Mouse (Mus musculus) hindbrain, embryonic 14.5 days (tissue): ENCODE measurements at regions not wholly inside any gene's neighbourhood (a gene's known extent, or its start where the extent isn't known, plus 50 kb on each side); places are given as distances from the start of the nearest gene placed in this dataset.

Experiments used
- ATAC-seq: fragments of 200-750 bp; cut with Nextera tagmentation; 2 replicates; pipeline ENCODE4 v1.8.0; 2017; ENCODE audit warnings: moderate number of reproducible peaks, mild to moderate bottlenecking, moderate TSS enrichment, moderate library complexity; ENCODE audit not compliant: low FRiP score
- DNase-seq: peaks from one replicate; pipeline ENCODE4 v3.0.0-alpha.2; 2015; ENCODE audit warnings: low spot score
- H3K27ac ChIP-seq: fragments of 300-500 bp; sonication (generic); 2 replicates; pipeline ENCODE4 v1.5.1; 2014; ENCODE audit warnings: mild to moderate bottlenecking, moderate library complexity
- H3K27me3 ChIP-seq: fragments of 300-500 bp; sonication (generic); 2 replicates; pipeline ENCODE4 v1.6.1; 2014; ENCODE audit warnings: mild to moderate bottlenecking, low read length, mixed read lengths; ENCODE audit not compliant: control insufficient read depth, insufficient read depth
- H3K36me3 ChIP-seq: fragments of 300-500 bp; sonication (generic); replicated peaks from 2 replicates; pipeline ENCODE4 v1.6.1; 2014; ENCODE audit not compliant: control insufficient read depth, insufficient read depth
- H3K4me1 ChIP-seq: fragments of 300-500 bp; sonication (generic); replicated peaks from 2 replicates; pipeline ENCODE4 v1.6.1; 2014; ENCODE audit warnings: antibody characterized with exemption, low read length, mixed read lengths; ENCODE audit not compliant: control insufficient read depth, insufficient read depth
- H3K4me2 ChIP-seq: fragments of 300-500 bp; sonication (generic); replicated peaks from 2 replicates; pipeline ENCODE4 v1.6.1; 2014; ENCODE audit warnings: mild to moderate bottlenecking, moderate library complexity
- H3K4me3 ChIP-seq: fragments of 300-500 bp; sonication (generic); replicated peaks from 2 replicates; pipeline ENCODE4 v1.5.1; 2014; ENCODE audit warnings: mild to moderate bottlenecking, low read length
- H3K9ac ChIP-seq: fragments of 300-500 bp; sonication (generic); 2 replicates; pipeline ENCODE4 v1.6.1; 2014
- H3K9me3 ChIP-seq: fragments of 300-500 bp; sonication (generic); 2 replicates; pipeline ENCODE4 v1.6.1; 2016; ENCODE audit warnings: low read length; ENCODE audit not compliant: control insufficient read depth
- WGBS: fragments of 180-500 bp; shearing (Covaris S2); extraction: QIAGEN DNeasy Blood & Tissue Kit; methylation state at CpG from one replicate; pipeline ENCODE4 v1.1.7; 2014; 5-methylcytosine and 5-hydroxymethylcytosine counted together

GRCm38 (mm10) chr8:10882381-10882780, 125.9 kb downstream of the Irs2 start:
- no peaks in the 10 kb centered on the region for H3K27me3 ChIP-seq
- 0 out of 2 replicates have a peak, but pooled peaks cover 7% of the 10 kb centered on the region for H3K4me1 ChIP-seq
- no peak overlapping the region for H3K9ac ChIP-seq
- WGBS = 62% methylated on average over 5 of the region's 5 CpGs
- ATAC-seq (no peak), DNase-seq (no peak)
- H3K4me2 ChIP-seq = no peak overlapping the region
- H3K36me3 ChIP-seq = no peaks in the 10 kb centered on the region
- H3K27ac ChIP-seq = no peak overlapping the region
- H3K9me3 ChIP-seq = no peaks in the 10 kb centered on the region
- H3K4me3 ChIP-seq = no peak overlapping the region

GRCm38 (mm10) chr8:10879883-10880282, 128.4 kb downstream of the Irs2 start:
- Histone ChIP-seq H3K4me3 (no peak overlapping the region), H3K4me1 (peaks cover 7% of the 10 kb centered on the region; the same call in 1 of the 2 replicates), H3K9ac (no peak overlapping the region), H3K36me3 (no peaks in the 10 kb centered on the region), H3K27ac (no peak overlapping the region), H3K27me3 (0 out of 2 replicates have a peak, but pooled peaks cover 3% of the 10 kb centered on the region), H3K4me2 (no peak overlapping the region), H3K9me3 (no peaks in the 10 kb centered on the region)
- DNase-seq (no peak), ATAC-seq (no peak)
- WGBS = 36% methylated on average over 6 of the region's 6 CpGs

- Histone ChIP-seq H3K27ac (no peak overlapping the region), H3K4me3 (no peak overlapping the region), H3K9me3 (no peaks in the 10 kb centered on the region), H3K4me2 (no peak overlapping the region), H3K27me3 (0 out of 2 replicates have a peak, but pooled peaks cover 3% of the 10 kb centered on the region), H3K9ac (no peak overlapping the region), H3K4me1 (peaks cover 7% of the 10 kb centered on the region; the same call in 1 of the 2 replicates), H3K36me3 (no peaks in the 10 kb centered on the region)
- 82% methylated on average over 10 of the region's 10 CpGs for WGBS
- no peak for ATAC-seq
- no peak for DNase-seq
These were observed 129.0 kb downstream of the Irs2 start for GRCm38 (mm10) chr8:10879049-10879847.

DNA sequence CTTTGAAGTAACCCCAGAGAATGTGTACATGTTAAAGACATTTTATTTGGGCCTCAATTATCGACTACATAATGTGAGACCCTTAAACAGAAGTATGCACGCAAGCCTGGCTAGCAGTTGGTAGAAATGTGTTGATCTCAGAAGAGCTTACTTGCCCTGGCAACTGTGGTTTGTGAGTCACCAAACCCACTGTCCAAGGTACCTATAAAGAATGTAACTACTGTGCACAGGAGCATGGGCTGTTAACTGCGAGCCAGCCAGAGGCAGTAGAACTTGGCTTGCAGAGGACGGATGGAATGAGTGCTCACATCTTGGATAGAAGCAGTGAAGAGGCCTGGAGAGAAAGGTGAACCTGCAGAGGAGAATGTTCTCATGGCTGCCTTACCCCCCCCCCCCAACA, 129.9 kb downstream of the Irs2 start:
- no peak for DNase-seq
- Histone ChIP-seq H3K9me3 (no peaks in the 10 kb centered on the region), H3K4me1 (peaks cover 7% of the 10 kb centered on the region; the same call in 1 of the 2 replicates), H3K36me3 (no peaks in the 10 kb centered on the region), H3K9ac (no peak overlapping the region), H3K4me2 (no peak overlapping the region), H3K4me3 (no peak overlapping the region), H3K27ac (no peak overlapping the region), H3K27me3 (0 out of 2 replicates have a peak, but pooled peaks cover 3% of the 10 kb centered on the region)
- 94% methylated on average over 4 of the region's 4 CpGs for WGBS
- ATAC-seq = no peak

DNA sequence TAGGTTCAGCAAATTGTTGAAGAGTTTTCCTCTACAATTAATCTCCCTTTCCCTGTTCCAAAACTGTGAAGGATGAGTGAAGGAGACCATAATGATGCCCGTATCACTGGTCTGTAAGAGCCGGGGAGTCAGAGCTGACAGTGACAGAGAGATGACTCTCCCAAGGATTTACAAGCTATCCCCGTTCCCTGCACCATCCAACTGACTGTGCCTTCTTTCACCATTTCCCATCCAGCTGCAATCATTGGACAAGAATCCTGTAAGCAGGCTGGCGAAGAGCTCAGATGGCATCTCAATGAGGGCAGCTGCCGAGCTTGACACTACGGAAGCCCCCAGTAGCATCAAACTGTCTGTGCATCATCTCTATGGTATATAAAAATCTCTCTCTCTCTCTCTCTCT, 133.1 kb downstream of the Irs2 start:
- Histone ChIP-seq H3K27ac (no peak overlapping the region), H3K27me3 (0 out of 2 replicates have a peak, but pooled peaks cover 3% of the 10 kb centered on the region), H3K4me1 (peaks cover 13% of the 10 kb centered on the region; the same call in 1 of the 2 replicates), H3K9ac (no peak overlapping the region), H3K4me3 (no peak overlapping the region), H3K9me3 (no peaks in the 10 kb centered on the region), H3K4me2 (no peak overlapping the region), H3K36me3 (no peaks in the 10 kb centered on the region)
- ATAC-seq = no peak
- no peak for DNase-seq
- WGBS = 49% methylated on average over 6 of the region's 6 CpGs

- Histone ChIP-seq H3K36me3 (no peaks in the 10 kb centered on the region), H3K9ac (no peak overlapping the region), H3K27ac (0 out of 2 replicates have a peak overlapping the region, but pooled peaks have one; percentile 21), H3K4me1 (peaks cover 12% of the 10 kb centered on the region; the same call in 1 of the 2 replicates), H3K4me2 (no peak overlapping the region), H3K9me3 (no peaks in the 10 kb centered on the region), H3K27me3 (0 out of 2 replicates have a peak, but pooled peaks cover 3% of the 10 kb centered on the region), H3K4me3 (no peak overlapping the region)
- DNase-seq (no peak), ATAC-seq (no peak)
- 47% methylated on average over 7 of the region's 7 CpGs for WGBS
These were observed 136.8 kb downstream of the Irs2 start for GRCm38 (mm10) chr8:10871451-10871850.

DNA sequence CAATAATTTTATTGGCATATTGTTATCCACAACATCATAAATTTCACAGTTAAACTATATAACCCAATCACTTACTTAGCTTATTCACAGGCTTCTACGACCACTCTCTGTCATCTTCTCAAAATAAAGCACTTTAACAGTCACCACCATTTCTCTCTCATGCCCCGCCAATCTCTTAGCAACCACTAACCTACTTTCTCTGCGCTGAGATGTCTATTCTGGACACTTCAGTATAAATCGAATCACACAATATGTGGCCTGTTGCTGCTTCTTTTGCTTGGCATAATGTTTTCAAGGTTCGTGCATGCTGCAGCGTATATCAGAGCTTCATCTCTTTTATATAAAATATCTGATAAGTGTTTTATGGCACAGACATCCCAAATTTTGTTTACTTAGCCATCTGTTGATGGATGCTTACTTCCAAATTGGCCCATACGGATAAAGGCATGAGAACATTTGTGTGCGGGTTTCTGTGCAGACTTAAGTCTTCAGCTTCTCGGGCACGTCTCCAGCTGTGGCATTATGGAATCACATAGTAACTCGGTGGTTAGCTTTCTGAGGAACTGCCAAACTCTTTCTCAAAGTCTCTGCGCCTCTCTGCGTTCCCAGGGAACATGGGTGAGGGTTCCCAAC, 137.7 kb downstream of the Irs2 start:
- WGBS = 65% methylated on average over 13 of the region's 13 CpGs
- Histone ChIP-seq H3K4me3 (no peak overlapping the region), H3K4me1 (peaks cover 17% of the 10 kb centered on the region; the same call in 1 of the 2 replicates), H3K36me3 (no peaks in the 10 kb centered on the region), H3K27me3 (0 out of 2 replicates have a peak, but pooled peaks cover 3% of the 10 kb centered on the region), H3K9me3 (no peaks in the 10 kb centered on the region), H3K9ac (no peak overlapping the region), H3K4me2 (no peak overlapping the region), H3K27ac (no peak overlapping the region)
- ATAC-seq (no peak), DNase-seq (no peak)

- no peak for DNase-seq
- no peak overlapping the region for H3K9ac ChIP-seq
- no peaks in the 10 kb centered on the region for H3K9me3 ChIP-seq
- H3K27ac ChIP-seq = no peak overlapping the region
- H3K27me3 ChIP-seq = no peaks in the 10 kb centered on the region
- 91% methylated on average over 10 of the region's 10 CpGs for WGBS
- H3K36me3 ChIP-seq = no peaks in the 10 kb centered on the region
- ATAC-seq = no peak
- H3K4me3 ChIP-seq = no peak overlapping the region
- H3K4me2 ChIP-seq = no peak overlapping the region
- H3K4me1 ChIP-seq = peaks cover 17% of the 10 kb centered on the region; the same call in 1 of the 2 replicates
These were observed 138.4 kb downstream of the Irs2 start for GRCm38 (mm10) chr8:10869866-10870265.

DNA sequence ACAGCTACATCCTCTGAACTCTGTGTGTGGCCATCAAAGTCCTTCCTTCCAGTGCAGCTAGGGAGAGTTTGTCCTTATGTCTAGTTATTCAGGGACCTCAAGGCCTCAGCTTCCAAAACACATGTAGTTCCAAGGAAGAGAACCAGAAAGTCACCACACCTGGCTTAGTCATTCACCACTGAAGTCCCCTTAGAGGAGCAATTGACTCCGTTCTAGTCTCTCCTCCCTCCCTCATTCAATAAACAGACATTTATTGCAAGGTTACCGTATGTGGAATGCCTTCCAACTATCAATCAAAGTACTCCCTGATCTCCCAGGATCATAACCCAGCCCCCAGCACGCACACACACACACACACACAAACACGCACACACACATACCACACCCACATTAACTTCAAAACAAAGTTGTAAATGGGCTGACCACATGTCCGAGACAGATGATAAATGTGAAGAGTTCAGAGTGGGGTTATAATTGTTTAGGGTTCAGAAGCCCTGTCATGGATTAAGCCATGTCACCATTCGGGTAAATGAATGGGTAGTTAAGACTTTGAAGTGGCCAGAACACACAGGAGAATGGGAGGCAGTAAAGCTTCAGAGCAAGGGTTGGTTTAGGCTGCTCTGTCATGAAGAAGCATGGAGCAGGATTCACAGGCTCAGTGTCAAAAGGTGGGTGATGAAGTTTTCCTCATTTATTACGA, 141.4 kb downstream of the Irs2 start:
- Histone ChIP-seq H3K27ac (no peak overlapping the region), H3K4me3 (no peak overlapping the region), H3K9ac (no peak overlapping the region), H3K36me3 (no peaks in the 10 kb centered on the region), H3K27me3 (no peaks in the 10 kb centered on the region), H3K4me2 (no peak overlapping the region), H3K4me1 (peaks cover 16% of the 10 kb centered on the region; the same call in 1 of the 2 replicates), H3K9me3 (no peaks in the 10 kb centered on the region)
- ATAC-seq (no peak), DNase-seq (no peak)
- WGBS = 65% methylated on average over 7 of the region's 7 CpGs
